Mouse (Mus musculus) liver, embryonic 12.5 days (tissue): ENCODE results near the gene Il2. TPM values are rescaled to one million over a fixed set of nuclear protein-coding genes. Genes with fewer than 3 reads are reported as not detected.

Experiments
- polyA plus RNA-seq: library from polyadenylated mRNA; unstranded; fragments of >200 nt; fragmentation: Nextera tagmentation; extraction: Ambion mirVana; gene quantifications from 2 replicates; pipeline ENCODE4 v1.2.1, GENCODE M21; 2016

Il2 gene
- polyA plus RNA-seq, 1 experiment from 2014 or later = 0.26 TPM

Other genes starting within 250 kb of the Il2 start
- gene Adad1, start 62.4 kb downstream of the Il2 start, polyA plus RNA-seq = 0.33 and 0.36 TPM in 2 replicates
- not detected in 2 replicates for gene Il21, start 106.7 kb upstream of the Il2 start, polyA plus RNA-seq
- 5.2 and 5.9 TPM in 2 replicates for gene Bbs12, start 186.6 kb upstream of the Il2 start, polyA plus RNA-seq
- gene Cetn4, start 186.7 kb upstream of the Il2 start, polyA plus RNA-seq = 1.7 and 2.3 TPM in 2 replicates
- 0.25 and 0.30 TPM in 2 replicates for gene Fgf2, start 222.4 kb upstream of the Il2 start, polyA plus RNA-seq